Mouse (Mus musculus): ENCODE data around the gene Rps6ka2.
A peak's percentile ranks its signal among the peaks of the same experiment; 100 is the strongest.

Rps6ka2 gene

DNA sequence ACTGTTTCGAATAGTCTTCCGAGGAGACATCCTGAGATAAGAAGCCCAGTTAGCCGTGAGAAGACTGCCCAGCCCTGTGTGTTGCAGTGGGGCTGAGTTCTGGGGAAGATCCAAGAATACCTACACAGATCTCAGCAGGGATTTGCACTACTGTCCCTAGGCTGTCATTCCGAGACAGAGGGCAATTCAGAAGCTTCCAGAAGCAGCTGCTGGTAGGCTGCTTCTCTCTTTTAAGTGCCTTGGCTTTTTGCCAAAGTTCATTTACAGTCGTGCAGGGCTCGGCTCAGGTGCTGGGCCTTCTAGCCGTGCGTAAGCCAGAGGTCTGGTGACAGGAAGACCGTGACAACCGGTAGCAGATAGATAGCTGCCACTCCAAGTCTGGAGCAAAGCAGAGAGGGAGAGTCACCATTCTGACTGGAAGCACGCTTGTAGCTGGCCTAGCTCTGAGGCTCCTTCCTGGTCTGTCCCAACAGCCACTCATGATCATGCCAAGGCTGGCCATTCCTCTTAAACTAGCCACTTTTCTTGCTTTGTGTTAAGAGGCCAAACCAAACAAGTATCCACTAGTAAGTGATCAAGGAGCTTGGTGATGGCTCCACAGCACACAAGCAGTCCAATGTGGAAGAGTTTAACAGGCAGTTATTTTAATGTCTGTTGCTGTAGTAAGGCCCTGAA is 49.3 kb downstream of the Rps6ka2 start:
- DNase-seq (ENCODE audit: low spot score in 2 of 2) = no peak

DNA sequence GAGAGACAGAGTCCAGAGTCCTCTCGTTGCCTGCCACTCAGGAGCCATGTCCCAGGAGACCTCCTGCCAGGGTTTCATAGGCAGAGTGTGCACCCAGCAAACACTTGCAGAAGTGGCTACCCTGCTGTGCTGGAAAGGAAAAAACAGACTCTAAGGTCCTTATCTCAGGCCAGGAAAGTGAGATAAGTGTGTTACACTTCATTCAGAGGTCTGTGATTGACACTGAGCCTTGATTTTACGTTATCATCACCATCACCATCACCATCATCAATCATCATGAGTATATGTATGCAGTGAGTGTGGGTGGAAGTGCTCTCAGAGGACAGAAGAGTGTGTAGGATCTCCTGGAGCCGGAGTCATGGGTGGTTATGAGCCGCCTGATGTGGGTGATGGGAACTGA is 51.4 kb downstream of the Rps6ka2 start:
- DNase-seq (ENCODE audit: low spot score in 2 of 2) = no peak

DNA sequence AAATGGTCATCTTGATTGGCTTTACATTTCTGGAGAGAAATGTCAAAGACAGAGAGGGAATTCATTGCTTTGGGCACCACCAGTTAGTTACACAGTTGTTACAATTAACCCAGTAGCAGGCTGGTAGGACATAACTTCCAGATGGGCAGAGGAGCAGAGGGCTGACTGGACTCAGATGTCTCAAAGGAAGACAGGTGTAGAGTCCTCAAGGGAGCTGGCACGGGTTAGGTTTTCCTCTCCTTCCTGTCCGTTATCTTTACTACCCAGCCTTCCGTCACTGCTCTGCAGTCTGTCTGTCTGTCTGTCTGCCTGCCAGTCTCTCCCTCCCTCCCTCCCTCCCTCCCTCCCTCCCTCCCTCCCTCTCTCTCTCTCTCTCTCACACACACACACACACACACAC is 52.3 kb downstream of the Rps6ka2 start:
- no peak for DNase-seq (ENCODE audit: low spot score in 2 of 2)

DNA sequence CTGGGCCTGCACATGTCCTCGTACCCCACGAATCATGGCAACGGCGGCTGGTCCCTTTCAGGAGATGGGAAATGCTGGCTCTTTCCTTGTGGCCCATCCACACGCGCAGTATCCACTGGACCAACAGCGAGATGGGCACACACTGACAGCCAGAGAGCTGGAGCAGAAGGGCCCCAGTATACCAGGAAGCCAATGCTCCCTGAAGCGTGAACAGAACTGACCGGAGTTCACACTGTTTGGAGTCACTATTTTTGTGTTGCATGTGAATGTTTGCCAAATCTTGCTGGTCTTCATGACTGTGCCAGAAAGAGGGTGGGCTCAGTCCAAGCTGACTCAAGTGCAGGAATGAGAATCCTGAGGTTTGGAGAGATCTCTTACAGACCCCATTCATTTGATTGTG is 58.6 kb downstream of the Rps6ka2 start:
- no peak for DNase-seq (ENCODE audit: low spot score in 2 of 2)

DNA sequence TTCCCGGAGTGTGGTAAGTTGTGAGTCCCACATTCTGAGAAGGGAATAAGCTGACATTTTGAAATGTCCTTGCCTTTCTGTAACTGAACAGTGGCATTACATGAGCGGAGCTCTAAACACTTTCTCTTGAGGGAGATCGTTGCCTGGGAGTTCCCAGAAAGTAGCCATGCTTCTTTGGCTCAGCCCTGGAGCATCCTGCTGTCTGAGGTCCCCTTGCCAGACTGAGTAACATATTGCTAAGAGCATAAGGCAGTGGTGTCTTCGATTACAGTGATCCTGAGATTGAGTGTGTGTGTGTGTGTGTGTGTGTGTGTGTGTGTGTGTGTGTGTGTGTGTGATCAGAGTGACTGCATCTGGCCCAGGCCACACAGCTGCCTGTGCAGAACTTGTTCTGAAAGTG is 61.4 kb downstream of the Rps6ka2 start:
- DNase-seq (ENCODE audit: low spot score in 2 of 2) = no peak

DNA sequence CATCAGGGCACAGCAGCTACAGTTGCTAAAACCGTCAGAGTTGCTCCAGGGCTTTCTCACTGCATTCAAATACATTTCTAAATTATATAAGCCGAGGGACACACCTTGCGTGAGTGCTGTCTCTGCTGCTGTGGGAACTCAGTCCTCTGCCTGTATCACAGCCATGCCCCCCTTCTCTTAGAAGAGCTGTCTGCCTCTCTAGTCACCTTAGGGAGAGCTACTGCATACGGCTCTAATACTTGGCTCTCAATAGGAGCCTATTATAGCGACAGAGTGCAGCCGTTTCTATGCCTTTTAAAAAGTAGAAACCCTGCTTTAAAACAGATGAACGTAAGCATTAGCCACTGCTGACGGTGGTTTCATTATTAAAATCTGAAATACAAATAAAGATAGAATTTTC is 61.9 kb downstream of the Rps6ka2 start:
- DNase-seq (ENCODE audit: low spot score in 2 of 2) = no peak

DNA sequence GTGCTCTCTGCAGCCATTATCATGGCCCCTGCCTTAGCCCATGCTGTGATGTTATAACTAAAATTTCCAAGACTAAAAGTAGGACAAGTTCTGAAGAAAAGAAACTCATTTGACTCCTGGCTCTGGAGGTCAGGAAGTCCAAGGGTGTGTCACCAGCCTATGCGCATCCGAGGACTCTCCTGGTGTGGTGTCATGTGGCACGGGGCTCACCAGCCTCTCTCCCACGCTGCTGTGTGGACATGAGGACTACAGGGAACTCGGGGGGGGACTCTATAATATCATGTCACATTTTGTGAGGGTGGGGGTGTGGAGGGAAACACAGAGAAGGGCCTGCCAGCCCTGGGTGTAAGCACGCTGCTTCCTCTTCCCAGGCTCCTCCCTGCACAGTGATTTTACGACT is 62.5 kb downstream of the Rps6ka2 start:
- no peak for DNase-seq (ENCODE audit: low spot score in 2 of 2)

DNA sequence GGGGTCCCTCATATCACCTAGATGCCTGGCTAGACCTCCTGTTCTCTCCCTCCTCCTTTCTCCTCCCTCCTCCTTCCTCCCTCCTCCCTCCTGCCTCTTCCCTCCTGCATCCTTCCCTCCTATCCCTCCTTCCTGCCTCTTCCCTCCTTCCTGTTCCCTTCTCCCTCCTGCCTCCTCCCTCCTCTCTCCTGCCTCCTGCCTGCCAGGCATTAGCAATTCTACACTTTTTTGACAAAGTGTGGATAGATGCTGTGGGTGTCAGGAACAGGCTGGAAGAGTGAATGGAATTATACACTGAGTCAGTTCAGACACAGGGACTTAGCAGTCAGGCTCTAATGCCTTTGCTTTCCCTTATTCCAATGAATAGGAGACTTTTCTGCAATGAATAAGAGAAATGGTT is 63.3 kb downstream of the Rps6ka2 start:
- DNase-seq (ENCODE audit: low spot score in 2 of 2) = peak in 1 of 2 experiments; percentile 72

DNA sequence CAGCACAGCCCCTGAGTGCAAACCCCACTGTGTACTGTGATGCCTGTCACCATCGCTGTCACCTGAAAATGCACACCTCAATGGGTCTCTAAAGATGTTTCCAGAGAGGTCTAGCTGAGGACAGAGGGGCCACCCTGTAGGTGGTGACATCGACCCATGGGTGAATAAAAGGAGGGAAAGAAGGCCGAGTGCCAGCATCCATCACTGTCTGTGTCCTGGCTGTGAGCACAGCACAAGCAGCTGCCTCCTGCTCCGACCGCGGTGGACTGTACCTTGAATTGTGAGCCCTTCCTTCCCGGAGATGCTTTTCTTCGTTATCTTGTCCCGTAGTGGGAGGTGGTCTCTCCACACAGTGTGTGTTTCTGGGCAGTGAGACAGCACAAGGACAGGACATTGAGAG is 67.8 kb downstream of the Rps6ka2 start:
- no peak for DNase-seq (ENCODE audit: low spot score in 2 of 2)

DNA sequence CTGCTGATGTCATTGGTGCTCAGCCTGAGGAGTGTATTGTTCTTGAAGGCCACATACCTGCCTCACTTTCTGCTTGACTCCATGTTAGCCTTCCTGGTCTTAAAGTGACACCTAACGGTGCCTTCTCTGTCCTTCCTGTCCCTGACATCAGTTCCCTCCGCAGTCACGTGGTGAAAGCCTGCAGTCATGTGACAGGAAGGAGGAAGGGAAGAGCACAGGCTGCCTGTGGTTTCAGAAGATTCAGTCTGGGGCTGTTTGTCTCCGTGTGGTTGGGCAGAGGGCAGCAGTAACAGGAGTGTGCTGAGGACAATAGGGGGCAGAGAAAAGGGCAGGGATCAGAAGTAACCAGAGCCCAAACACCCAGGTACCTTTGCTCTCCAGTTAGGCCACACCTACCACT is 68.9 kb downstream of the Rps6ka2 start:
- DNase-seq (ENCODE audit: low spot score in 2 of 2) = no peak

DNA sequence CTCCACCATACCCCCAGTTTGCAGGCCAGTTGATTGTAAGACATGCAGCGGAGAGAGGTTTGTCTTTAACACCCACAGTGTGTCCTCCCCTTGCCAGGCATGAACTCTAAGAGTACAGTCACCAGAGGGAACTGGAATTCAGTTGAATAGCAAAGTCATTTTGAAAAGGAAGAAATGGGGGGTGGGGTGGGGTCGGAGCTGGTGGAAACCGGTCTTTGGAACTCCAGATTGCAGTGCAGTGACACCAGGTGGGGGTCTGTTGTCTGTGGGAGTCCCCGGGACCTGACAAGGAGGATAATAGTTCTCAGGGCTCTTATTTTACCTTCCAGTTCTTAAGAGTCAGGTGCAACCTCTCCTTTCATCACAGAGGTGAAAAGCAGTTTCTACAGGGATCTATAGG is 70.6 kb downstream of the Rps6ka2 start:
- no peak for DNase-seq (ENCODE audit: low spot score in 2 of 2)

DNA sequence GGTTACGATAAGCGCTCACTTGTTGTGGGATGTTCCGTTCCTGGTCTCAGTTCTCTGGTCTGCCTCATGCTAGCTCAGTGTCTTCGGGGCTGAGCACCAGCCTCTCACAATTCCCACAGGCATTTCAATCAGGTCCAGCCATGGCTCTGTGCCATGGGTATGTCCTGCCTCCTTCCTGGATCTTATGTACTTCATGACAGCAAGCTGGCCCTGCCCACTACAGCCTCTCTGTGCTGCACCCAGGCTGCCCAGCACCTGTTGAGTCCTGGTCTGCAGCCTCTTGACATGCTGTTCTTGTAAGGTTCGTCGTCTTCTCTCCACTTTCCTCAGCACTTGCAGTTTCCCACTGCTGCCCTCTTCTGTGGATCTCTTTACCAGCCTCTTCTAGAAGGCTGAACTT is 75.2 kb downstream of the Rps6ka2 start:
- DNase-seq (ENCODE audit: low spot score in 2 of 2) = no peak

DNA sequence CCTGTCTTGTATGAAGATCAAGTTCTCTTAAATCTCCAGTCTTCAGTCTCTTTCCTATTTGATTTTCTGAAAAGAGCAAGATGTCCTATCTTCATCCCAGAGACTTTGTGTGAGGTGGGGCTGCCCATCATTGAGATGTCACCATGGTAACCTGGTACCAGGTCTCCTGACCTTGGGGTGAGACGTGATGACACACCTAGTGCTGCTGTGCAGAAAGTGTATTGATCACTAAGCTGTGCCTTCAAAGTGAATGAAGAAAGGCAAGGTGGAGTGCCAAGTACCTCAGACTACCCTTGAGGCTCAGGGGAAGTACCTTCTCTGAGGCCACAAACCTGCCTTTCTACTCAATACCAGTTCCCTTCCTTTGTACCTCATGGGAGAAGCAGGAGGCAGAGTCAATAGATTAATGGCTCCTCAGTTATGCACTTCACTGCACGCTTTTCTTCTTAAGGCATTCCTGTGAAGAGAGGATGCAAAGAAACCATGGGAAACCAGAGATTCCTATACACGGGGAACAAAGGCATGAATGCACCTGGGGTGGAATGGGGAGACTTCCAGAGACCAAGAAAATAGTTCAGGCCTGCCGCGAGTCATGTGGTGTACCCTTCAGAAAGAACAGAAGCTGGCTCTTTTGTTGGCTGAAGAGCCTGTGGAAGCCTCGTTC is 77.1 kb downstream of the Rps6ka2 start:
- DNase-seq (ENCODE audit: low spot score in 2 of 2) = no peak

DNA sequence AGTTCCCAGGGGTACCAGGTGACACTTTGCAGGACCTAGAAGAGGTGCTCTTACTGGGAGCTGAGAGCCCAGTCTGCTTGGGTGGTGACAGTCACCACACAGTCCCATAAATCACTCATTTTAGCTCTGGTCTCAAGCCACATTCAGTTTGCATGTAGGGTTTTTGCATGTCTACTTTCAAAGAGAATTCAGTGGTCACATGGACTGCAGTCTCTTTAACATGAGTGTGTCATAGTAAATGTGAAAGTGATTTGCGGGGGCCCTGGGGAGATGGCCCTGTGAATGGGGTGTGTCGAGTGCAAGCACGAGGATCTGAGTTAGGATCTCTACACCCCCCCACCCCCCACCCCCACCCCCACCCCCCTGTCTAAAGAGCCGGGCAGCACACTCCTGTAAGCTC is 80.5 kb downstream of the Rps6ka2 start:
- no peak for DNase-seq (ENCODE audit: low spot score in 2 of 2)

DNA sequence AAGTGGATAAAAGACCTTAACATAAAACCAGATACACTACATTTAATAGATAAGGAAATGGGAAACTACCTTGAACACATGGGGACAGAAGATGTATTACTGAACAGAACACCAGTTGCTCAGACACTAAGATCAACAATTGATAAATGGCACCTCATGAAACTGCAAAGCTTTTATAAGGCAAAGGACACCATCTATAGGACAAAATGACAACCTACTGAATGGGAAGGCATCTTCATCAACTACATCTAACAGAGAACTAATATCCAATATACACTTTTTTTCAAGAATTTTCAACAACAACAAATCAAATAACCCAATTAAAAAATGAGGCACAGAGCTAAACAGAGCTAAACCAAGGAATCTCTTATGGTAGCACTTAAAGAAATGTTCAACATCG is 87.3 kb downstream of the Rps6ka2 start:
- no peak for DNase-seq (ENCODE audit: low spot score in 2 of 2)

DNA sequence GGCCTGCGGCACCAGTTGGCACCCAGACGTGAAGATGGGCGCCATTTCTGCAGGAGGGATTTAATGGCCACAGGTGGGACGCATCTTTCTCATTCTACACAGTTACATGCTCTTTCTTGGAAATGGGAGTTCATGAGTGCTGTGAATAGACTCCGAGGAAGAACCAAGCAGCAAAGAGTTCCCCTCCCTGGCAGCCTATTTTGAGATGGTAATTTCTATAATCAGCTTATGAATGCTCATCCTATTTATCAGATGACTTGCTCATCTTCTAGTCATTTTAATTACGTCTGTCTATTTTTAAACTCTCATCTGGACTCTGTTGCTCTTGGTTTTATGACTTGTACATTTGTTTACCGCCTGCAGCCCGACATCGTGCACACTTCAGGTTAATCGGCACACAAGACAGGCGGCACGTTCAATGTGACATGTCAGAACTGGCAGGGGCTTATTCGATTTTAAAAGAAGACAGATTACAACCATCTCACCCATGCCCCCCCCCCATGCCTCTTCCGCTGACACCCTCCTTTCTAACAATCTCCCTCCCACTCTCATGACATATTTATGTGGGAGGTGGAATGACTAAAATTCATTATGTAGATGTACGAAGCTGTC is 88.9 kb downstream of the Rps6ka2 start:
- no peak for DNase-seq (ENCODE audit: low spot score in 2 of 2)

DNA sequence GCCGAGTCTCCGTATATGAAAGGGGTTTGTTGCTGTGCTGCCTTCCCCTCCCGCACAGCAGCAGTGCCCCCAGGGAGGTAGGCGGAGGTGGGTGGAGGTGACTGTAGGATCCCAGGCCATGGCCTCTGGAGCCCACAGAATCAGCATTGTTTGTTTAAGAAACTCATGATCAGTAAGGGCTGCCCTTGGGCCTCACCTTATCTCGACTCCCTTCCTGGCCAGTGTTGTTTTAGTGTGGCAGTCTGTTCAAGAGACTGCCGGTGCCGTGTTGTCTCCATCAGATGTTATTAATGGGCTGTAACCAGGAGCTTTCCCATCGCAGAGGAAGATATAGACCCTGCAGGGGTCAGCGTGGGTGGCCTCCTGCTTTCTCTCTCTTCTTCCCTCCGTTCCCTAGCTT is 90.4 kb downstream of the Rps6ka2 start:
- no peak for DNase-seq (ENCODE audit: low spot score in 2 of 2)

DNA sequence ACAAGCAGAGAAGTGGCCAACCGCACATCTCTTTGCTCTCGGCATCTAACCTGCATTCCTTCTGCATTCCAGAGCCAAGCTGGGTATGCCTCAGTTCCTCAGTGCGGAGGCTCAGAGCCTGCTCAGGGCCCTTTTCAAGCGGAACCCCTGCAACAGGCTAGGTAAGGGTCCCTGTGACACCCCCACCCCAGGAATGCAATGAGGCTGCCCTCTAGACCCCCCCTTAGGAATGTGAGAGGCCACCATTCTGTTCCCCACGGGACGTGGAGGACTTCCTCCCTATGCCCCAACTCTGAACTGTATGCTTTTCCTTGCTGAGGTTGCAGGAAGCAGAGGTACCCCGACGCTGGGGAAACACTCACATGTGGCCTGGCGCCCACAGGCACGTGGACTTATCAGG is 92.1 kb downstream of the Rps6ka2 start:
- DNase-seq (ENCODE audit: low spot score in 2 of 2) = no peak

DNA sequence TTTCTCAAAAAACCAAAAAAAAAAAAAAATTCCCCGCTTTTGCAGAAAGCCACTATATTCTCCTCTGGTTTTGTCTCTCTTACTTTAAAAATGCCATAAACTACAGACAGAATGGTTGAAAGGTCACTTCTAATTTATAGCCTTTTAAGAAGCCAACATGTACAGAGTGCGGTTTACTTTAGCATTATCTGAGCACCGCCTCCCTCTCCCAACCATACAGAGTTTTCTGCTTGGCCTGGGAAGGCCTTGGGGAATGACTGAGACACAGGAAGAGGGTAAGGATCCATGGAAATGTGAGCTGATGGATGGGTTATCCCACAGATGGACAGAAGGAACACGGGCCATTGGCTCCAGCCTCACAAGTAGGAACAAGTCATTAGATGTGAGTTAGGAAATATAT is 92.7 kb downstream of the Rps6ka2 start:
- no peak for DNase-seq (ENCODE audit: low spot score in 2 of 2)

DNA sequence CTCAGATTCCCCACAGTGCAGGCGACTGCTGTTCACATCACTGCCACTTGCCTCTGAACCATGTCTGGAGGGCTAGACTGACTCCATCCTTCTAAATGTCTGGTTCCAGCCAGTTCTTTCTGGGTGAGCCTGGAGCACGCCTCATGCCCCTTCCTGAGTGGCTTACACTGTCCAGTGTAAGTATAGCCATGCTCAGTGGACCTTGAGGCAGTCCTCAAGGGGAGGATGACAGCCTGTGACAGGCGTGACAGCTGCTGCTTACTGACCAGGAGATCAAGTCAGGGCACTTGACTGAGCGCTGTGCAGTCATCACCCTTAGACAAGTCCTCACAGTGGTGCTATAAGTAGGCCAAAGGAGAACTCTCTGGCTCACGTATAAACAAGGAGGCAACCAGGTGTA is 94.7 kb downstream of the Rps6ka2 start:
- no peak for DNase-seq (ENCODE audit: low spot score in 2 of 2)

DNA sequence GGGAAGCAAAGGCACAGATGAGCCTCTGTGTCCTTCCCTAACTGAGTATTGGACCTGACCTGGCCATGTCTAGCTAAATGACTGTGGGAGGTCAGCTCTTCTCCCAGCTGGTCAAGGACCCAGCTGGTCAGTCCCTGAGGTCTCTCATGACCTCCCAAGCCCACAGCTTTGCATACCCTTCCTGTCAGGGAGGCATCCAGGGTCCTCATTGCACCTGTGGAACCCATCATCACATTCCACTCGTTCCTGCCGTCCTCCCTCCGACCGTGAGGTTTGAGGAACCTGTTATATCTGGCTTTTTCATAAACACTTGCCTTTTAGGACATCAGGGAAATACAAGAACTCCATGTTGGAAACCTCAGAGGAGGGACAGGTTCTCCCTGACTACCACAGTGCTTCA is 95.4 kb downstream of the Rps6ka2 start:
- DNase-seq (ENCODE audit: low spot score in 2 of 2) = no peak

DNA sequence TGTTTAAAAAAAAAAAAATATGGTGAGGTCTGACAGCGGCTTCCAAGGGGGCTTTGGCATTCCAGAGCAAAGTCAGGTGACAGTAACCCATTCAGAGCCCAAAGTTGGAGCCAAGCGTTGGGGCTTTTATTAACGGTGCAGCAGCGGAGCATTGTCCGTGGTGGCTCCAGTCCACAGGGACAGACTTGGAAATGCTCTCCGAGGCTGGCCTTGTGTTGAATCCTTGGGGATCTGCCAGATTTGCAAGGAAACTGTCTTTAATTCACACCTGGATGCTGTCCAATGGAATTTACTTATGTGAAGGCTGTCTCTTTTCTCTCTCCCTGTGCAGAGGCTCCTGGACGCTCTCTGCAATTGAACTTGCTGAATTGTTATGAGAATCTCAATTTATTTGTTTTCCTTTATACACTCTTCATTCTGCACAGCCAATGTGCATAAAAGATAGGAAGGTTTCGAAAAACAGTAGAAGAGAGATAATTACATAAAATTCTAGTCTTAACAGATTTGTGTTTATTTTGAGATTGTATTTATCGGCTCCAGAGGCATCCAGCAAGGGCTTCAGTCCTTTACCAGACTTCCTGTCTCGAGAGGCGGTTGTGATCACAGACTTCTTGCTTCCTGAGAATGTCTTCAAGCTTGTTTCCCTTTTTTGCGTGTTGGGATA is 95.9 kb downstream of the Rps6ka2 start:
- no peak for DNase-seq (ENCODE audit: low spot score in 2 of 2)

DNA sequence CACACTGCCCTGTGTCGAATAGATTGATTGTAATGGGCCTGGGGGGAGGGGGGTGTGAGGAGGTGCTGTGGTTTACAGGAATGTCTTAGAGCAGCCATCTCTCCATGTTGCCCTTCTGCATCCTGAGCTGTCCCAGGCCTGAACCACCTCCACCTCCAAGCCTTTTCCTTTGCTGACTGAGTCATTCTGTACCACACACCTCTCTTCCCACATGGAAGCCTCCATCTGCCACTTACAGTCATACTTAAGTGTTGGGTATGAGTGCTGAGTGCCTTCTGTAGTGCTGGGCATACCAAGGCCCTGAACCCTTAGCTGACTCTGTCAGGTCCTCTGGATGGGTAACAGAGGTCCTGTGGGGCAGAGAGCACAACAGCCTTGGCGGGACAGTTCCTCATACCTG is 97.9 kb downstream of the Rps6ka2 start:
- peak in 1 of 2 experiments; percentile 58 for DNase-seq (ENCODE audit: low spot score in 2 of 2)
